Mouse (Mus musculus): ENCODE results near the gene Anxa4. TPM values are rescaled to one million over a fixed set of nuclear protein-coding genes. Genes with fewer than 3 reads are reported as not detected.
A peak's percentile ranks its signal among the peaks of the same experiment; 100 is the strongest.

Gene Anxa4
- 77.7 and 84.4 TPM in 2 replicates for total RNA-seq (2017)

GRCm38 (mm10) chr6:86793021-86793815 lies at the start of gene Anxa4:
TSS of gene Anxa4 (minus strand) at chr6:86793584.
- ATAC-seq (replicated peaks in 1 of 2; ENCODE audit: insufficient read depth in 1 of 2, low FRiP score in 2 of 2, low TSS enrichment in 1 of 2, low read depth in 1 of 2, poor library complexity in 2 of 2, severe bottlenecking in 2 of 2), result peak; percentile 91 to 96

- no peak for ATAC-seq (replicated peaks in 1 of 2; ENCODE audit: insufficient read depth in 1 of 2, low FRiP score in 2 of 2, low TSS enrichment in 1 of 2, low read depth in 1 of 2, poor library complexity in 2 of 2, severe bottlenecking in 2 of 2)
These were observed 48.6 kb upstream of the Anxa4 start for GRCm38 (mm10) chr6:86841949-86842348.

- ATAC-seq (replicated peaks in 1 of 2; ENCODE audit: insufficient read depth in 1 of 2, low FRiP score in 2 of 2, low TSS enrichment in 1 of 2, low read depth in 1 of 2, poor library complexity in 2 of 2, severe bottlenecking in 2 of 2), result no peak
These were observed 45.7 kb upstream of the Anxa4 start for GRCm38 (mm10) chr6:86839089-86839488.

GRCm38 (mm10) chr6:86832802-86833502 lies 39.6 kb upstream of the Anxa4 start:
- ATAC-seq (replicated peaks in 1 of 2; ENCODE audit: insufficient read depth in 1 of 2, low FRiP score in 2 of 2, low TSS enrichment in 1 of 2, low read depth in 1 of 2, poor library complexity in 2 of 2, severe bottlenecking in 2 of 2), result peak; percentile 64 to 71

GRCm38 (mm10) chr6:86830738-86831500 lies 37.5 kb upstream of the Anxa4 start:
- ATAC-seq (replicated peaks in 1 of 2; ENCODE audit: insufficient read depth in 1 of 2, low FRiP score in 2 of 2, low TSS enrichment in 1 of 2, low read depth in 1 of 2, poor library complexity in 2 of 2, severe bottlenecking in 2 of 2), result no peak

GRCm38 (mm10) chr6:86829768-86830167 lies 36.4 kb upstream of the Anxa4 start:
- no peak for ATAC-seq (replicated peaks in 1 of 2; ENCODE audit: insufficient read depth in 1 of 2, low FRiP score in 2 of 2, low TSS enrichment in 1 of 2, low read depth in 1 of 2, poor library complexity in 2 of 2, severe bottlenecking in 2 of 2)

GRCm38 (mm10) chr6:86827432-86827831 lies 34.0 kb upstream of the Anxa4 start:
- ATAC-seq (replicated peaks in 1 of 2; ENCODE audit: insufficient read depth in 1 of 2, low FRiP score in 2 of 2, low TSS enrichment in 1 of 2, low read depth in 1 of 2, poor library complexity in 2 of 2, severe bottlenecking in 2 of 2), result no peak

GRCm38 (mm10) chr6:86824401-86824800 lies 31.0 kb upstream of the Anxa4 start:
- no peak for ATAC-seq (replicated peaks in 1 of 2; ENCODE audit: insufficient read depth in 1 of 2, low FRiP score in 2 of 2, low TSS enrichment in 1 of 2, low read depth in 1 of 2, poor library complexity in 2 of 2, severe bottlenecking in 2 of 2)

GRCm38 (mm10) chr6:86823824-86824223 lies 30.4 kb upstream of the Anxa4 start:
- peak; percentile 70 for ATAC-seq (replicated peaks in 1 of 2; ENCODE audit: insufficient read depth in 1 of 2, low FRiP score in 2 of 2, low TSS enrichment in 1 of 2, low read depth in 1 of 2, poor library complexity in 2 of 2, severe bottlenecking in 2 of 2)

- ATAC-seq (replicated peaks in 1 of 2; ENCODE audit: insufficient read depth in 1 of 2, low FRiP score in 2 of 2, low TSS enrichment in 1 of 2, low read depth in 1 of 2, poor library complexity in 2 of 2, severe bottlenecking in 2 of 2), result 0 out of 4 replicates have a peak, but pooled peaks of 1 of the 2 experiments have one; percentile 13
These were observed 29.7 kb upstream of the Anxa4 start for GRCm38 (mm10) chr6:86823051-86823431.

- peak; percentile 18 to 25; a peak in 3 of 4 replicates for ATAC-seq (replicated peaks in 1 of 2; ENCODE audit: insufficient read depth in 1 of 2, low FRiP score in 2 of 2, low TSS enrichment in 1 of 2, low read depth in 1 of 2, poor library complexity in 2 of 2, severe bottlenecking in 2 of 2)
These were observed 29.1 kb upstream of the Anxa4 start for GRCm38 (mm10) chr6:86822285-86823050.

GRCm38 (mm10) chr6:86820690-86821089 lies 27.3 kb upstream of the Anxa4 start:
- 0 out of 4 replicates have a peak, but pooled peaks have one; percentile 19 to 35 for ATAC-seq (replicated peaks in 1 of 2; ENCODE audit: insufficient read depth in 1 of 2, low FRiP score in 2 of 2, low TSS enrichment in 1 of 2, low read depth in 1 of 2, poor library complexity in 2 of 2, severe bottlenecking in 2 of 2)

GRCm38 (mm10) chr6:86819926-86820325 lies 26.5 kb upstream of the Anxa4 start:
- no peak for ATAC-seq (replicated peaks in 1 of 2; ENCODE audit: insufficient read depth in 1 of 2, low FRiP score in 2 of 2, low TSS enrichment in 1 of 2, low read depth in 1 of 2, poor library complexity in 2 of 2, severe bottlenecking in 2 of 2)

GRCm38 (mm10) chr6:86818914-86819313 lies 25.5 kb upstream of the Anxa4 start:
- ATAC-seq (replicated peaks in 1 of 2; ENCODE audit: insufficient read depth in 1 of 2, low FRiP score in 2 of 2, low TSS enrichment in 1 of 2, low read depth in 1 of 2, poor library complexity in 2 of 2, severe bottlenecking in 2 of 2), result no peak

GRCm38 (mm10) chr6:86816586-86816985 lies 23.2 kb upstream of the Anxa4 start:
- peak in 1 of 2 experiments; percentile 56; a peak in 1 of 4 replicates for ATAC-seq (replicated peaks in 1 of 2; ENCODE audit: insufficient read depth in 1 of 2, low FRiP score in 2 of 2, low TSS enrichment in 1 of 2, low read depth in 1 of 2, poor library complexity in 2 of 2, severe bottlenecking in 2 of 2)

- no peak for ATAC-seq (replicated peaks in 1 of 2; ENCODE audit: insufficient read depth in 1 of 2, low FRiP score in 2 of 2, low TSS enrichment in 1 of 2, low read depth in 1 of 2, poor library complexity in 2 of 2, severe bottlenecking in 2 of 2)
These were observed 22.1 kb upstream of the Anxa4 start for GRCm38 (mm10) chr6:86815436-86815835.

- no peak for ATAC-seq (replicated peaks in 1 of 2; ENCODE audit: insufficient read depth in 1 of 2, low FRiP score in 2 of 2, low TSS enrichment in 1 of 2, low read depth in 1 of 2, poor library complexity in 2 of 2, severe bottlenecking in 2 of 2)
These were observed 21.5 kb upstream of the Anxa4 start for GRCm38 (mm10) chr6:86814926-86815325.

Measured in hematopoietic stem cell, adult 5-6 weeks (primary cell).